Mouse (Mus musculus): ENCODE data around the gene Cdkal1.

Cdkal1 gene

DNA sequence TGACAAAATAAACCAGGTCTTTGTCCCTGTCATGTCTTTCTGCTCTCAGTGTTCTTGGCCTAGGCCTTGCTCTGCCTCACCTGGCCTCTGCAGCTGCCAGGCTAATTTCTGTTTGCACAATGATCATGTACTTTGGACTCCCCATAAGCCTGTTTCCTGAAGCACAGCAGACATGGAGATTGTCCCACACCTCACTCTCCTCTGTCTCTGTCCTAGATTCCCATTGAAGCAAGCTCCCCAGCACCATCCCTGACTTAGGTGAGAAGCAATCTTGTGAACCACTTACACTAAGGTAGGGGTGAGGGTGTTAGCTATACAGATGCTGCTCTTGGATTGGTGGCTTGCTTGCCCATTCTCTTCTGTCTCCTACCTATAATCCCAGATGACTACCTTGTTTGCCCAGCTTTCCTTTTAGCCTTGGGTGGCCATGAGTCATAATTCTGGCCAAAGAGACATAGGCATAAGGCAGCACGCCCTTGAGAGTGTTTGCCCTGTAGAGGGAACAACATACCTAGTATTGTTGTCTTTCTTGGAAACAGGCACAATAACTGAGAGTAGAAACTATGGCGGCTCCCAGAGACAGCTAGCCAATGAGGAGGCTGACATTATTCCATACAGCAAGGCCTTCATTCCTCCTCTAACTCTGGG lies 692.5 kb downstream of the Cdkal1 start:
- DNase-seq = no peak

GRCm38 (mm10) chr13:29162444-29162843 lies 693.0 kb downstream of the Cdkal1 start:
- peak; percentile 20 for DNase-seq

DNA sequence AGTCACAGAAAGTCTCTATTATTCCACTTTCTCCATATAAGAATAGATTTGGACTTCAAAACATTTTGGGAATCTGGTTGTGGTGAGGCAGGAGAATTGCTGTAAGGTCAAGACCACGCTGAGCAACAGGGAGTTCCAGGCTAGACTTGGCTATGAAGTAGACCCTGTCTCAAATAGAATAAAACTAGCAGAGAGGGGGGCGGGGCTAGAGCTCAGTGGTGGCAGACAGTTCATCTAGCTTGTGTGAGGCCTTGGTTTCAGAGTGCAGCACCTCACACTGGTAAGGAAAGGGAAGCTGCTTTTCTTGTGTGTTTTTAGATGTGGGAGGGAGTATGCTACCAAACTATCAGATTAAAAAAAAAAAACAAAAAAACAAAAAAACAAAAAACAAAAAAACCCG lies 694.0 kb downstream of the Cdkal1 start:
- no peak for DNase-seq

GRCm38 (mm10) chr13:29156703-29157102 lies 698.8 kb downstream of the Cdkal1 start:
- DNase-seq = no peak

DNA sequence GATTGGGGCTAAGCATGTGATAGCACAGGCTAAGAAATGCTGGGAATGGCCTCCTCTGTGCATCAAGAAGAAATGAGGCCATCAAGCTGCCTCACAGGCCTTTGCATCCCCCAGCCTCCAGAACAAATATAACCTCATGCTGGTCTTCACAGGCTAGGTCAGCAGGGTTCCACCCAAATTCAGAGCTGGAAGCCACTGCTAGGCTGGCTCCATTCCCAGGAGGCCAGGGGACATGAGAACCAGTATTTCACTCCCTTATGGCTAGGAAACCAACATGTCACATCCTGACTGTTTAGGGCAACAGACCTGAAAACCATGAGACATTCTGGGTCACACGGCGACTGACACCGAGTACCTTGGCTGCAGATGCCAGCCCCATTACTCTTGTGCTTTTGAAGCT lies 700.2 kb downstream of the Cdkal1 start:
- peak; percentile 25 for DNase-seq

DNA sequence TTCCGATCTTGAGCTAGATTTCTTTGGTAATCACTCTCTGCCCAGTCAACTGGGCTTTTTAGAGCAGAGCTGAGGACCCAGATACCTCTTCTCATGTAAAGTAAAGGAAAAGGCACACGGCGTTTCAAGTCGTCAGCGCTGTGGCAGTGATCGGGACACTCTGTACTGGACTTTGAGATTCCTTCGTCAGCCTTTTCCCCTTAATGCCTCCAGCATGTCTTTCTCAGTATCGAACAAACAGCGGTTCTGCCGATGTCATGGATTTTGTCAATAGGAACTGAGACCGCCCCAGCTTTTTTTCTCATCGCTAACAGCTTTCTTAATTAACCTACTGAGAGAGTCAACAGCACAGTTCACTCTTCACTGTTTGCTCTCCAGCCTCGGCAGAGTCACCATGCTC lies 705.4 kb downstream of the Cdkal1 start:
- DNase-seq = no peak

- DNase-seq = no peak
Observed at GRCm38 (mm10) chr13:29149404-29149803, 706.1 kb downstream of the Cdkal1 start.

GRCm38 (mm10) chr13:29148616-29149015 lies 706.9 kb downstream of the Cdkal1 start:
- DNase-seq = no peak
